Mouse (Mus musculus) midbrain, embryonic 14.5 days (tissue): ENCODE data around the gene 2410004B18Rik. TPM values are rescaled to one million over a fixed set of nuclear protein-coding genes. Genes with fewer than 3 reads are reported as not detected.

Experiments used
- polyA plus RNA-seq: library from polyadenylated mRNA; unstranded; fragments of >200 nt; fragmentation: Nextera tagmentation; extraction: Ambion mirVana; gene quantifications from 2 replicates; pipeline ENCODE4 v1.2.1, GENCODE M21; 2014

2410004B18Rik gene
- polyA plus RNA-seq, 1 experiment from 2014 or later, result 76.6 TPM

Other genes with a start within 250 kb of the 2410004B18Rik start
- 91.2 and 123 TPM in 2 replicates for gene Ddah1, start 179.3 kb upstream of the 2410004B18Rik start, polyA plus RNA-seq
- gene Bcl10, start 15.2 kb upstream of the 2410004B18Rik start, polyA plus RNA-seq, result 34.3 and 42.3 TPM in 2 replicates
- gene Syde2, start 49.9 kb downstream of the 2410004B18Rik start, polyA plus RNA-seq, result 0.50 and 0.62 TPM in 2 replicates
- gene Wdr63, start 170.1 kb downstream of the 2410004B18Rik start, polyA plus RNA-seq, result 0.51 and 0.83 TPM in 2 replicates
- gene Mcoln3, start 179.4 kb downstream of the 2410004B18Rik start, polyA plus RNA-seq, result 0.20 and 0.61 TPM in 2 replicates
- gene Mcoln2, start 211.8 kb downstream of the 2410004B18Rik start, polyA plus RNA-seq, result 0.30 TPM in 1 of 2 replicates, not detected in the other